Mouse (Mus musculus) forebrain, postnatal 0 days (tissue): ENCODE data around the gene Zdhhc14. TPM values are rescaled to one million over a fixed set of nuclear protein-coding genes. Genes with fewer than 3 reads are reported as not detected.

Experiments
- ATAC-seq: fragments of 200-750 bp; cut with Nextera tagmentation; 2 replicates; pipeline ENCODE4 v1.8.0; 2017; ENCODE audit warnings: mild to moderate bottlenecking, moderate library complexity
- DNase-seq: peaks from one replicate; pipeline ENCODE4 v3.0.0-alpha.2; 2015
- H3K27ac ChIP-seq: fragments of 300-500 bp; sonication (generic); 2 replicates; pipeline ENCODE4 v1.5.1; 2014; ENCODE audit warnings: low read depth, mild to moderate bottlenecking, antibody characterized with exemption, low read length, moderate library complexity, mixed read lengths
- H3K27me3 ChIP-seq: fragments of 300-500 bp; sonication (generic); 2 replicates; pipeline ENCODE4 v1.6.1; 2014; ENCODE audit warnings: mild to moderate bottlenecking, low read length, mixed read lengths; ENCODE audit not compliant: insufficient read depth
- H3K36me3 ChIP-seq: fragments of 300-500 bp; sonication (generic); 2 replicates; pipeline ENCODE4 v1.6.1; 2014; ENCODE audit warnings: mild to moderate bottlenecking, moderate library complexity; ENCODE audit not compliant: insufficient read depth
- H3K4me1 ChIP-seq: fragments of 300-500 bp; sonication (generic); 2 replicates; pipeline ENCODE4 v1.6.1; 2014; ENCODE audit warnings: antibody characterized with exemption; ENCODE audit not compliant: insufficient read depth
- H3K4me2 ChIP-seq: fragments of 300-500 bp; sonication (generic); 2 replicates; pipeline ENCODE4 v1.6.1; 2014; ENCODE audit warnings: low read depth, mild to moderate bottlenecking, moderate library complexity
- H3K4me3 ChIP-seq: fragments of 300-500 bp; sonication (generic); 2 replicates; pipeline ENCODE4 v1.5.1; 2014; ENCODE audit warnings: low read depth, low read length, mixed read lengths
- H3K9ac ChIP-seq: fragments of 300-500 bp; sonication (generic); 2 replicates; pipeline ENCODE4 v1.6.1; 2014; ENCODE audit warnings: mild to moderate bottlenecking
- H3K9me3 ChIP-seq: fragments of 300-500 bp; sonication (generic); 2 replicates; pipeline ENCODE4 v1.6.1; 2016; ENCODE audit warnings: low read length
- CTCF ChIP-seq: sonication (generic); IDR thresholded peaks from 2 replicates; pipeline ENCODE4 v1.5.1; 2016; ENCODE audit warnings: antibody characterized with exemption, control low read depth, low read depth
- WGBS: fragments of 180-500 bp; shearing (Covaris S2); extraction: QIAGEN DNeasy Blood & Tissue Kit; methylation state at CpG from one replicate; pipeline ENCODE4 v1.1.7; 2014; 5-methylcytosine and 5-hydroxymethylcytosine counted together
- polyA plus RNA-seq: library from polyadenylated mRNA; unstranded; fragments of >200 nt; fragmentation: Nextera tagmentation; extraction: Ambion mirVana; gene quantifications from 2 replicates; pipeline ENCODE4 v1.2.1, GENCODE M21; 2015
- total RNA-seq: library from RNA; depleted of rRNA; stranded (reverse); fragments of >200 nt; gene quantifications from 2 replicates; pipeline ENCODE4 v1.2.3, GENCODE M21; 2014

Zdhhc14 gene
- total and polyA plus RNA-seq, 2 experiments from 2014 or later = 9.9 to 16.7 TPM

DNA sequence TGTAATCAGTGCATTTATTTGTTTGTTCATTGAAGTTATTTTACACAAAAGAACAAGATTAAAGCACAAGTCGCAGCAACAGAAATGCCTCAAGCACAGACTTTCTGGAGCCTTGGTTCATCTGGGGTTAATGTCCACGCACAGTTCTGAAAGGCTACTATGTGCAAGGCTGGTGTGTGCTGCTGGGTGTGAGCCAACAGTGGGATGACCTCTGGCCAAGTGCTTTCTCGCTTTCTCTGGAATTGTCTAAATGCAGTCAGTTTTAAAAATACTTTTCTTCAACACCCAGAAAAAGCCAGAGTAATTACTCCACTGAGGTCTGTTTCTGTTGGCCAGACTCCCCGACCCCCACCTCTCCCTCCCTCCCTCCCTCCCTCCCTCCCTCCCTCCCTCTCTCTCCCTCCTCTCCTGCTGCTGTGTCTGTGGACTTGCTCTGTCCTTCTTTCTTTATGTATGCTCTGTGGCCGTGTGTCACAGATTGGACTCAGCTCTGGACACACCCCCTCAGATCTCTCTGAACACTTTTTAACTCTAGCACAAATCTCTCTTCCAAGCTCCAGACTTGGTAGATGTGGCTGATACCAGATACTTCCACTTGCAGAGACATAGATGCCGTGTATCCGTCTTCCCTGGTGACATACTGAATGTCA, 206.2 kb downstream of the Zdhhc14 start:
- Histone ChIP-seq H3K36me3 (no peaks in the 10 kb centered on the region), H3K4me2 (no peak overlapping the region), H3K27me3 (no peaks in the 10 kb centered on the region), H3K9me3 (no peaks in the 10 kb centered on the region), H3K4me3 (no peak overlapping the region), H3K27ac (no peak overlapping the region), H3K4me1 (no peaks in the 10 kb centered on the region), H3K9ac (no peak overlapping the region)
- 42% methylated on average over 7 of the region's 7 CpGs for WGBS
- ATAC-seq (no peak; the same call in 1 of the 2 replicates), DNase-seq (no peak)
- TF ChIP-seq CTCF = no peak

DNA sequence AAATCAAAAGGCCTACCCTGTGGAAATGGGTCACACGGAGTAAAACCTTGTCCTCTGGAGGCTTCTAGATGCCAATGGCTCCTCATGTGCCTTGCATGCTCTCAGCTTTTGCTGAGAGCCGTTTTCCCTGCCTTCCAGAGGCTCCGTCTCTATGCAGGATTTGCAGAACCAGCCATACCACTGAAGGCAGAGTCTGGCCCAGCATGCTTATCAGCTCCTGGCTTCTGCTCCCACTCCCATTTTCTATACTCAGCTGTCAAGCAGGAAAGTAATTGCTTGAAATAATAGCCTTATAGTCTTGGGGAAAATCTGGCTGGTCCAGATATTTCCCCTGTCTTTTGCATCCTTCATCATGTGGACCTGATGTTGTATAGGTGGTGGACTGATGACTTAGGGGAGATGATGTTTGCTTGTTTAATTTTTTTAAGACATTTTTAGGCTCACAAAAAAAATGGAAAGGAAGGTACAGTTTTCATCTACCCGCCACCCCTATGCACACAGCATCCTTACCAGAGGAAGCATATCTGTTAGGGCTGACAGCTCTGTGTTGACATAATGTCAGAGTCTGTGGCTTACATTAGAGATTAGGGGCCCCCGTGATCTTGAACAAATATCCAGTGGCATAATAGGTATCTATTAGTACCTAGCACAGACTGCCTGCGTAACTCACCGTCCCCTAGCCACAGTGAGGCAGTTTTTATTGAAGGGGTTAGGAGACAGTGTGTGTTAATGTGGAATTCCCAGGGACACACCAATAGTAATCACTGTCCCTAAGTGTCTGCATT, 218.2 kb downstream of the Zdhhc14 start:
- Histone ChIP-seq H3K4me1 (no peaks in the 10 kb centered on the region), H3K27ac (no peak overlapping the region), H3K27me3 (no peaks in the 10 kb centered on the region), H3K36me3 (no peaks in the 10 kb centered on the region), H3K9ac (no peak overlapping the region), H3K4me3 (no peak overlapping the region), H3K9me3 (no peaks in the 10 kb centered on the region), H3K4me2 (no peak overlapping the region)
- no peak for DNase-seq
- ATAC-seq = no peak
- WGBS = 67% methylated on average over 7 of the region's 7 CpGs
- TF ChIP-seq CTCF = no peak

DNA sequence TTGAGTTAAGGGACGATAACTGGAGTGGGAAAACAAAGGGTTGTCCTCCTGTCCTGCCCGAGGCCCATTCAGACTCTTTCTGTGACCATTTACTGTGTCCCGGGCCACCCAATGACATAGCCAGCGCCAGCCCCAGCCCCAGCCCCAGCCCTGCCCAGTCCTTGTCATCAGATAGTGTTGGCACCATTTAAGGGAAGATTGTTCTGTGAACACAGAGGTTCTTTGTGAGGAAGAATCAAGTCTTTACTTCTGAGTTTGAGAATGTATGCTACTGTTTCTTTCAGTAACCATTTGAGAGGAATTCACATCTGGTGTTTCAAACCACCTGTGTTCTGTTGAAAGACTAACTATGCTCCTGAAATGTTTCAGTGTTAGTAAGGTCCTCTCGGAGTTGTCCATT, 219.5 kb downstream of the Zdhhc14 start:
- 61% methylated on average over 5 of the region's 5 CpGs for WGBS
- TF ChIP-seq CTCF = no peak
- Histone ChIP-seq H3K9ac (no peak overlapping the region), H3K27ac (no peak overlapping the region), H3K4me2 (no peak overlapping the region), H3K4me1 (no peaks in the 10 kb centered on the region), H3K27me3 (no peaks in the 10 kb centered on the region), H3K9me3 (no peaks in the 10 kb centered on the region), H3K36me3 (no peaks in the 10 kb centered on the region), H3K4me3 (no peak overlapping the region)
- ATAC-seq (no peak), DNase-seq (no peak)

DNA sequence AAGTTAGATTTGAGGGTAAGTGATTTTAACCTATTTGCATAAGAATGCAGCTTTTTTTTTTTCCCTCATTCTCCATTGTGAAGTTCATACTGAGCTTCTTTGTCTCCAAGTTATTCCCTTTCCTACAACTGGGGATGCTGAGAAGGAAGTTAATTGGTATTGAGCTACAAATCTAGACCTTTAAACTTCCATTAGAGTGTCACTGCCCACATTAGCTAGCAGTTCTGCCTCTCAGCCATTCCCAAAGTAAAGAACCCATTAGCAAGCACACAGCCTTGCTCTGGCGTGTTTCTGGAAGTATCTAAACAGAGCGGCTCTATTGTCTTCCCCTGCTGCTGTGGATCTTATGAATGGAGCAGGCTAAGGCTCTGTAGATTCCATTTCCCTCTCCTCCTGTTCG, 220.8 kb downstream of the Zdhhc14 start:
- no peak for DNase-seq
- TF ChIP-seq CTCF = no peak
- no peak overlapping the region for H3K27ac ChIP-seq
- 16% methylated on average over 3 of the region's 3 CpGs for WGBS
- no peaks in the 10 kb centered on the region for H3K36me3 ChIP-seq
- no peak overlapping the region for H3K9ac ChIP-seq
- no peaks in the 10 kb centered on the region for H3K4me1 ChIP-seq
- H3K27me3 ChIP-seq = no peaks in the 10 kb centered on the region
- no peak overlapping the region for H3K4me3 ChIP-seq
- no peak overlapping the region for H3K4me2 ChIP-seq
- peak; percentile 48; the same call in 1 of the 2 replicates for ATAC-seq
- H3K9me3 ChIP-seq = no peaks in the 10 kb centered on the region

DNA sequence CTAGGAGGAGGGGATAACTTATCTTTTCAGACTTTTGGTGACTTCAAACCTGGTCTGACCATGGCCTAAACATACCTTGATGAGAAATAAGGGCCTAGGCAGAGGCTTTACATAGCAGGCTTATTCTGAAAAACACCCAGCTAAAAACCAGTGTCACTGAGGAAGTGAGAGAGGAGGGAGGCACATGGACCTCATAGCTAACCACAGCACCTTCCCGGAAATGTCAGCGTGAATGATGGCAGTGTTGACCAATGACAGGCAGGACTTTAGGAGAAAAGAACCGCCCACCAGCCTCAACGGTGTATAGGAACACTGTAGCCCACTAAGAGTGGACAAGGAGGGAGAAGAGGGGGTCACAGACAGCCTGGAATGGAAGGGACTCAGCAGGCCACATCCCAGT, 224.6 kb downstream of the Zdhhc14 start:
- H3K9ac ChIP-seq = no peak overlapping the region
- WGBS = 89% methylated on average over 4 of the region's 4 CpGs
- no peaks in the 10 kb centered on the region for H3K9me3 ChIP-seq
- DNase-seq (no peak), ATAC-seq (no peak)
- 0 out of 2 replicates have a peak, but pooled peaks cover 4% of the 10 kb centered on the region for H3K4me1 ChIP-seq
- H3K27ac ChIP-seq = no peak overlapping the region
- no peak overlapping the region for H3K4me3 ChIP-seq
- H3K27me3 ChIP-seq = no peaks in the 10 kb centered on the region
- no peak for TF ChIP-seq CTCF
- no peak overlapping the region for H3K4me2 ChIP-seq
- H3K36me3 ChIP-seq = no peaks in the 10 kb centered on the region

DNA sequence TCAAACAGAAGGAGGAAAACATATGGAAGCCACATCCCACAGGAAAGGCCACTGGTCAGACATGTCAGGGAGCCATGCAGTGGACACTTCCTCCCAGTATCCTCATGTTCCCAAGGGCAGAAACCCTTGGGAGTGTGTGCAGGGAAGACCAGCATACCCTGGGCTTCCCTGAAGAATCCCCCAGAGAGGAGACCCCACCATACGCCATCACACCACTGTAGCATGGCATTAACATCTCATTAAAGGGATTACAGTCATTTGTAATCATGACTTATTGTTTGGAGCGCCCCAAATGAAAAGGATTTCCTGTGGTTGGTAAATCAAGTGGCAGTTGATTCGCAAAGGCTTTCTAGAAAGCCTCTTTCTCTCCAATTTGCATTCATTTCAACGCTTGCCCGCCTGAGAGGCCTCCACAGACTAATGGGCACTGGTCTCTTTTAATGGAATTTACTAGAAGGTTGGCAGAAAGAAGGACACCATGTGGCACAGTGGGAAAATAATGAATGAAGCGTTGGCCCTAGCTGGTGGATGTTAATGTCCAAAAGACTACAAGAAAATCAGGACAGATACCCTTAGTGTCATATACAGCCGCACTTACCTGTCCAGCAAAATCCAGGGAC, 226.5 kb downstream of the Zdhhc14 start:
- peak; percentile 38 for DNase-seq
- no peak overlapping the region for H3K4me3 ChIP-seq
- no peak overlapping the region for H3K9ac ChIP-seq
- no peak overlapping the region for H3K4me2 ChIP-seq
- ATAC-seq = peak; percentile 89
- H3K4me1 ChIP-seq = 0 out of 2 replicates have a peak, but pooled peaks cover 4% of the 10 kb centered on the region
- H3K36me3 ChIP-seq = no peaks in the 10 kb centered on the region
- no peak for TF ChIP-seq CTCF
- WGBS = 20% methylated on average over 7 of the region's 7 CpGs
- H3K27me3 ChIP-seq = no peaks in the 10 kb centered on the region
- no peak overlapping the region for H3K27ac ChIP-seq
- peaks cover 5% of the 10 kb centered on the region; the same call in 1 of the 2 replicates for H3K9me3 ChIP-seq

DNA sequence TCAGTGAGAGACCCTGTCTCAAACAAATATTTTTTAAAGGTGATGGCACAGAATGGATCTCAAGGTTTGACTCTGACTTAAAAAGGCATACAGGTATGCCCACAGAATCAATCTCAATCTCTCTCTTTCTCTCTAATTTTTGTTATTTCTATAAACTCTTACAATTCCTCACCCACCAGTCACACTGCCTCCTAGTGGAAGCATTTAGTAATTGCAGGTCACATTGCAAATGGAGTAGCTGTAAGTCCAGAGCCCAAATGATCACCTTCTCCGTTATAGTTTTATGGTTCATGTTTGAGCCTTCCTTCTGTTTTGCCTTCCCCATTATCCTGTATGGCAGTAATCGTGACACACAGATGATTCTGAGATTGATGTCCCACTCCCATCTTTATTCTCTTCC, 230.4 kb downstream of the Zdhhc14 start:
- Histone ChIP-seq H3K9ac (no peak overlapping the region), H3K27ac (no peak overlapping the region), H3K9me3 (peaks cover 5% of the 10 kb centered on the region; the same call in 1 of the 2 replicates), H3K27me3 (no peaks in the 10 kb centered on the region), H3K4me2 (no peak overlapping the region), H3K4me3 (no peak overlapping the region), H3K36me3 (no peaks in the 10 kb centered on the region), H3K4me1 (0 out of 2 replicates have a peak, but pooled peaks cover 4% of the 10 kb centered on the region)
- no peak; the same call in none of the 2 replicates for TF ChIP-seq CTCF
- DNase-seq (no peak), ATAC-seq (no peak)
- 92% methylated on average over 2 of the region's 2 CpGs for WGBS
